In the genomic region with DNA sequence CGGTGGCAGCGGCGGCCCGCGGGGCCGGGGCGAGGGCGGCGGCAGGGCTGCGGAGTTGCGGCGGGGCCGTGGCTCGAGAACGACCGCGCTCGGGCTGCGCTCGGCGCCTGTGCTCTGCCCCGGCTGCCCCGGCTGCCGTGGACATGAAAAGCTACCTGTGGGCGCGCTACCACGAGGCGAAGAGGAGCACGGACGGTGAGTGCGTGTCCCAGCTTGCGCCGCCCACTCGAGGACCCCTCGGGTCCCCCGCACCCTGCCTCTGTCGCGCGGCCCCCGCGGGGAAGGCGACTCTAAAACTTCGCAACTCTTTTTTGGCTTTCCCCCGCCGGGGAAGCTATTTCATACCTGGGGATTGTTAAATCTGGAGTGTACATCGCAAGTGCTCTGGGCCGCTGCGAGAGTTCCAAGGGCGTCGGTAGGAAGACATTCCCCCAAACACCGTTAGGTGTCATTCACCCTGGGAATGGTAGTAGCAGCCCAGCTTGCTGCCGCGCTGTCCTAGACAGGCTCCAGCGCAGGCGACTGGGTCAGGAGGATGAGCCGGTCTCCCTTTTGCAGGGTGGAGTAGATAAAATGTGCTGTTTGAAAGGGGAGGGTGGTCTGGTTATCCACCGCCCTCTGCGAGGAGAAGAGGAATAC, we compare ENCODE assay signal across 8 mouse cellular contexts. TPM values are rescaled to one million over a fixed set of nuclear protein-coding genes. Genes with fewer than 3 reads are reported as not detected.
DNase-seq lines count a peak whose midpoint lies in the region; TF ChIP-seq lines count a peak whose summit lies in the region.
"Had no signal": no experiment of that assay in that cellular context is flagged by ENCODE, and none has a peak within 500 bp of the region (broad histone marks: within the 10 kb centered on the region; RNA-seq: fewer than 3 reads in every experiment).

No protein-coding gene starts in this region.

- TF ChIP-seq RAD21 in CH12.LX (IDR thresholded peaks at IDR 0.05; ENCODE audit: low read depth, low read length) = no peak

- no peak for TF ChIP-seq EP300 in CH12.LX (IDR thresholded peaks at IDR 0.05; ENCODE audit: low read length)

- peak overlapping the region; percentile 59 for H3K9ac ChIP-seq in CH12.LX (ENCODE audit: insufficient read depth, low read depth)

- TF ChIP-seq POLR2A in CH12.LX (IDR thresholded peaks at IDR 0.05; ENCODE audit: low read depth, low read length) = no peak

- WGBS in heart, embryonic 10.5 days = under 1% methylated on average over 58 of the region's 58 CpGs

- peaks cover 5 to 33% of the 10 kb centered on the region in 2 experiments; a peak in 3 of 4 replicates for H3K4me1 ChIP-seq in CH12.LX (ENCODE audit: control insufficient read depth in 1 of 2, insufficient read depth in 2 of 2)
- H3K4me1 ChIP-seq in heart, embryonic 10.5 days = peaks cover 38% of the 10 kb centered on the region

- no peaks in the 10 kb centered on the region for H3K27me3 ChIP-seq in CH12.LX (replicated peaks)
- H3K27me3 ChIP-seq in heart, embryonic 10.5 days (ENCODE audit: insufficient read depth, poor library complexity, severe bottlenecking) = no peaks in the 10 kb centered on the region

- TF ChIP-seq CTCF in CH12.LX (conservative IDR thresholded peaks at IDR 0.05 in 1 of 2, IDR thresholded peaks at IDR 0.05 in 1 of 2; ENCODE audit: low read depth in 2 of 2, low read length in 2 of 2) = no peak

- dilution Hi-C loops in CH12.LX (cut with MboI; ENCODE audit: extremely low pct_ligation_motif_present, extremely low pct_unique_long_range_greater_than_20kb, low sequenced_read_pairs) = no loop called here

- DNase-seq in A20 (ENCODE audit: low read depth, low spot score) = peak; percentile 66
- no peak for DNase-seq in CH12.LX (ENCODE audit: extremely low read depth)
- DNase-seq in cerebellum, postnatal 14 days = peak; percentile 56 to 62
- DNase-seq in heart, embryonic 10.5 days (ENCODE audit: low spot score) = peak; percentile 78
- DNase-seq in kidney, adult 9 months = peak; percentile 36
- peak; percentile 38 for DNase-seq in lung, postnatal 10 days
- peak; percentile 46 for DNase-seq in skeletal muscle tissue, adult 2 months (ENCODE audit: low read depth, low spot score)

- H3K27ac ChIP-seq in CH12.LX (ENCODE audit: insufficient read depth, low read depth) = no peak overlapping the region
- peak overlapping the region; percentile 95 for H3K27ac ChIP-seq in heart, embryonic 10.5 days

- H3K79me2 ChIP-seq in CH12.LX (replicated peaks; ENCODE audit: control insufficient read depth, extremely low read depth, insufficient read depth, poor library complexity, severe bottlenecking) = peaks cover 21% of the 10 kb centered on the region

- H3K9me3 ChIP-seq in CH12.LX (replicated peaks; ENCODE audit: low read length) = no peaks in the 10 kb centered on the region
- no peaks in the 10 kb centered on the region for H3K9me3 ChIP-seq in heart, embryonic 10.5 days

- peak overlapping the region; percentile 59 to 76 (median 68) for H3K4me3 ChIP-seq in CH12.LX (replicated peaks in 1 of 3; ENCODE audit: low read depth in 2 of 3, low read length in 2 of 3, poor library complexity in 1 of 3)
- peak overlapping the region; percentile 84 for H3K4me3 ChIP-seq in heart, embryonic 10.5 days

- in situ Hi-C loops in CH12.LX (cut with MboI; ENCODE audit: low pct_ligation_motif_present, low pct_unique_long_range_greater_than_20kb, low sequenced_read_pairs) = no loop called here

- H3K4me2 ChIP-seq in CH12.LX (ENCODE audit: insufficient read depth, low read depth, poor library complexity, severe bottlenecking) = peak overlapping the region; percentile 32

- peaks cover 0 to 5% of the 10 kb centered on the region in 2 experiments for H3K36me3 ChIP-seq in CH12.LX (replicated peaks in 1 of 2; ENCODE audit: control insufficient read depth in 1 of 2, insufficient read depth in 1 of 2, low read length in 1 of 2)
- H3K36me3 ChIP-seq in heart, embryonic 10.5 days = no peaks in the 10 kb centered on the region

TF ChIP-seq in CH12.LX, 34 proteins besides CTCF, POLR2A, EP300 and RAD21:
- TF ChIP-seq CHD2 (IDR thresholded peaks at IDR 0.05; ENCODE audit: low read length) = no peak
- no peak for TF ChIP-seq NELFE (IDR thresholded peaks at IDR 0.05; ENCODE audit: low read depth, low read length)
- no peak for TF ChIP-seq ZKSCAN1 (IDR thresholded peaks at IDR 0.05; ENCODE audit: borderline replicate concordance, low read depth, low read length)
- TF ChIP-seq UBTF (IDR thresholded peaks at IDR 0.05; ENCODE audit: low read depth, low read length) = no peak; the same call in 1 of the 2 replicates
- TF ChIP-seq NRF1 (IDR thresholded peaks at IDR 0.05; ENCODE audit: low read depth, low read length) = no peak
- TF ChIP-seq ELF1 (IDR thresholded peaks at IDR 0.05; ENCODE audit: low read depth, low read length) = no peak
- TF ChIP-seq MXI1 (IDR thresholded peaks at IDR 0.05; ENCODE audit: low read depth, low read length) = no peak; the same call in 1 of the 2 replicates
- no peak for TF ChIP-seq ZC3H11A (IDR thresholded peaks at IDR 0.05; ENCODE audit: low read depth, low read length)
- TF ChIP-seq USF1 (IDR thresholded peaks at IDR 0.05; ENCODE audit: low read depth, low read length) = no peak
- no peak for TF ChIP-seq JUND (conservative IDR thresholded peaks at IDR 0.05; ENCODE audit: low read depth, low read length)
- no peak for TF ChIP-seq E2F4 (IDR thresholded peaks at IDR 0.05; ENCODE audit: insufficient replicate concordance, low read depth, low read length)
- no peak for TF ChIP-seq MAFK (IDR thresholded peaks at IDR 0.05; ENCODE audit: insufficient replicate concordance, low read length)
- no peak for TF ChIP-seq KAT2A (IDR thresholded peaks at IDR 0.05; ENCODE audit: insufficient replicate concordance, low read length)

RNA-seq across cellular contexts. Expression of gene Nt5dc3, which starts 0.4 kb away (rescaled TPM):
- total RNA-seq in CH12.LX (2012; rRNA removed) = 4.6 and 7.1 TPM in 2 replicates
- total RNA-seq in CH12.LX (2014; rRNA removed) = 6.0 and 6.5 TPM in 2 replicates
- 15.0 and 15.9 TPM in 2 replicates for polyA plus RNA-seq in CH12.LX (2012; ENCODE audit: insufficient read length, low read depth)
- polyA plus RNA-seq in heart, embryonic 10.5 days (2016; fragmentation: Nextera tagmentation; extraction: Ambion mirVana) = 1.4 and 1.6 TPM in 2 replicates

RNA-seq across cellular contexts. Expression of gene Gm49358, which starts 15.5 kb away (rescaled TPM):
- 1.2 and 2.0 TPM in 2 replicates for total RNA-seq in CH12.LX (2012; rRNA removed)
- not detected in 2 replicates for total RNA-seq in CH12.LX (2014; rRNA removed)
- polyA plus RNA-seq in CH12.LX (2012; ENCODE audit: insufficient read length, low read depth) = 3.8 TPM in 1 of 2 replicates, not detected in the other
- not detected in 2 replicates for polyA plus RNA-seq in heart, embryonic 10.5 days (2016; fragmentation: Nextera tagmentation; extraction: Ambion mirVana)
- polyA plus RNA-seq: large intestine, adult 2 months had no signal
